Mouse (Mus musculus) heart, postnatal 36 days (tissue): ENCODE results near the gene Gadl1. TPM values are rescaled to one million over a fixed set of nuclear protein-coding genes. Genes with fewer than 3 reads are reported as not detected.

ENCODE experiments used
- DNase-seq, 2 experiments: peaks; one replicate each; pipeline ENCODE4 v3.0.0; 2021 to 2022
- intact Hi-C: fragments of 180-260 bp; cut with DNase I; formaldehyde crosslinking; loops from one replicate; pipeline ENCODE4 v1.15.1; 2025
- total RNA-seq, 2 experiments: library from RNA; stranded (reverse); gene quantifications; 2 replicates each; pipeline ENCODE4 v1.2.3; 2021

The Gadl1 gene
- total RNA-seq, 2 experiments from 2014 or later = not detected

GRCm38 (mm10) chr9:116119990-116120389, 210.7 kb downstream of the Gadl1 start:
- intact Hi-C loops = no loop called here
- peak in 1 of 2 experiments; percentile 25 for DNase-seq

DNA sequence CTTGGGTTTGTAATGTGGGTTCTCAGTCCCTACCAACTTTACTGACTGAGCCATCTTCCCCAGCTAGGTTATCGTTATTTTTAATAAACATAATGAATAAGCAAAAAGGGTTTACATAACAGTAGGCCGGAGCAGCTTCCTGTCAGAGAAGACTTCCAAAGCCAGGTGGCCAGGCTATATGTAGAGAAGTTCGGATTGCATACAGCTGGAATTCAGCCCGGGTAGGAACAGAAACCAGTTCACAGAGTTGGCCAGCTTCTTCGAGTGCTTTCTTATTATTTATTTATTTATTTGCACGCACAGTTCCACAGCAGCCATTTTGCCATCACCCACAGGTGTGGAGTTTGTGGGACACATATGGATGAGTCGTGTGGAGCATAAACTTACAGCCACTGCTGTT, 212.2 kb downstream of the Gadl1 start:
- DNase-seq = no peak
- intact Hi-C loops = no loop called here

- intact Hi-C loops = no loop called here
- DNase-seq = no peak
Measured at GRCm38 (mm10) chr9:116122544-116122943, 213.3 kb downstream of the Gadl1 start.

DNA sequence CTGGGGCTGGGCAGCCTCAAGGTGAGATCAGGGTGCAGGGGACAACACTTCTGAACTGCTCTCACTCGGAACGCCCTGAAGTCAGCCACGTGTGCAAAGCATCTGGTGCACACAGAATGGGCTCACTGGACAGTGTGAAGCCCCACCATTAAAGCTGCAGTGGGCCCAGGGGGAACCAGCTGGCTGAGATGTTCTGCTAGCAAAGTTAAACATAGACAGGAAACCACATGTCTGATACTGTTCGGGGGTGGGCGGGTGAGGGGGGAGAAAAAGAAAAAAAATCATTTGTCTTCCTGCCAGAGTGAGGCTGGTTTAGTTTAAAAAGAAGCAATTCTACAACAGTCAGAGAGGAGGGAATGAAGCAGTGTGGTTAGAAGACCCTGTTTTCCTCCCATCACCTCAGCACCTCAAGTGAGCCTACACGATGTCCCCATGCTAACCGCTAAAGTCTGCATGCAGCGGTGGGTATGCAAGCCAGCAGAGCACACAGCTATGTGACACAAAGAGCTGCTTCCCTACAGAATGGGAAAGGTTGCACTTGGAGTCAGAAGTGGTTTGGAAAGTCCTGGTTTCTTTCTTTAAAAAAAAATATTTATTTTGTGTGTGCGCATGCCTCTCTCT, 213.8 kb downstream of the Gadl1 start:
- DNase-seq = no peak
- intact Hi-C loops = no loop called here
